Mouse (Mus musculus): ENCODE measurements around the gene Frat2. TPM values are rescaled to one million over a fixed set of nuclear protein-coding genes. Genes with fewer than 3 reads are reported as not detected.
A peak's percentile ranks its signal among the peaks of the same experiment; 100 is the strongest.

The Frat2 gene
- polyA plus RNA-seq, 1 experiment from 2014 or later = 4.5 TPM

GRCm38 (mm10) chr19:41818749-41819148 is 29.2 kb downstream of the Frat2 start:
- Histone ChIP-seq H3K4me2 (replicated peaks; ENCODE audit: low read depth) (no peak overlapping the region), H3K4me3 (ENCODE audit: low read depth, low read length) (no peak overlapping the region), H3K9ac (ENCODE audit: low read depth, low read length) (no peak overlapping the region), H3K27ac (ENCODE audit: low read depth, low read length) (no peak overlapping the region), H3K4me1 (replicated peaks; ENCODE audit: control insufficient read depth, insufficient read depth, low read length) (no peaks in the 10 kb centered on the region), H3K9me3 (ENCODE audit: control insufficient read depth) (no peaks in the 10 kb centered on the region), H3K36me3 (ENCODE audit: control insufficient read depth, insufficient read depth) (no peaks in the 10 kb centered on the region), H3K27me3 (replicated peaks; ENCODE audit: control insufficient read depth, insufficient read depth, low read length) (no peaks in the 10 kb centered on the region)
- TF ChIP-seq CTCF (IDR thresholded peaks at IDR 0.05; ENCODE audit: low read depth) = no peak
- ATAC-seq = no peak
- WGBS = 86% methylated on average over 4 of the region's 4 CpGs

DNA sequence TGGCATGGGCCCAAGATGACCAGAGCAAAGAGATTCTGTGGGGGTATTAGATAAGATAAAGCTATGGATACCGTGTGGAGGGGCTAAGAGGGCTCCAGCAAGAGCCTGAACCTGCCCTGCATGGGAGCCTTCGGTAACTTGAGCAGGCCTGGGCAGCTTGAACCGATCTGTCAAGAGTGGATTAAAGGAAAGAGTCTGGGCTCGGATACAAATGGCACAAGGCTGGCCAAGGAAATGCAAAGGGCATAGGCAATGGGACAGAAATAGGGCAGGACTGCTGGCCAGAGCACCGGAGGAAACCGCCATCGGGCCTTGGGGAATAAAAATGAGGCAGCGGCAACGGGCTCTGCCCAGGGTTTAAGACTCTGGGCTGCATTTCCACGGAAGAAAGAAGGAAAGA is 30.6 kb downstream of the Frat2 start:
- WGBS = 64% methylated on average over 10 of the region's 10 CpGs
- Histone ChIP-seq H3K36me3 (ENCODE audit: control insufficient read depth, insufficient read depth) (no peaks in the 10 kb centered on the region), H3K4me3 (ENCODE audit: low read depth, low read length) (no peak overlapping the region), H3K4me1 (replicated peaks; ENCODE audit: control insufficient read depth, insufficient read depth, low read length) (no peaks in the 10 kb centered on the region), H3K4me2 (replicated peaks; ENCODE audit: low read depth) (no peak overlapping the region), H3K9ac (ENCODE audit: low read depth, low read length) (no peak overlapping the region), H3K27ac (ENCODE audit: low read depth, low read length) (no peak overlapping the region), H3K27me3 (replicated peaks; ENCODE audit: control insufficient read depth, insufficient read depth, low read length) (no peaks in the 10 kb centered on the region), H3K9me3 (ENCODE audit: control insufficient read depth) (no peaks in the 10 kb centered on the region)
- ATAC-seq = no peak
- no peak for TF ChIP-seq CTCF (IDR thresholded peaks at IDR 0.05; ENCODE audit: low read depth)

- TF ChIP-seq CTCF (IDR thresholded peaks at IDR 0.05; ENCODE audit: low read depth) = no peak
- ATAC-seq = no peak
- WGBS = 56% methylated on average over 5 of the region's 5 CpGs
- Histone ChIP-seq H3K36me3 (ENCODE audit: control insufficient read depth, insufficient read depth) (no peaks in the 10 kb centered on the region), H3K27ac (ENCODE audit: low read depth, low read length) (no peak overlapping the region), H3K4me3 (ENCODE audit: low read depth, low read length) (no peak overlapping the region), H3K4me1 (replicated peaks; ENCODE audit: control insufficient read depth, insufficient read depth, low read length) (no peaks in the 10 kb centered on the region), H3K9ac (ENCODE audit: low read depth, low read length) (no peak overlapping the region), H3K27me3 (replicated peaks; ENCODE audit: control insufficient read depth, insufficient read depth, low read length) (no peaks in the 10 kb centered on the region), H3K4me2 (replicated peaks; ENCODE audit: low read depth) (no peak overlapping the region), H3K9me3 (ENCODE audit: control insufficient read depth) (no peaks in the 10 kb centered on the region)
Observed at GRCm38 (mm10) chr19:41816915-41817314, 31.0 kb downstream of the Frat2 start.

- H3K4me1 ChIP-seq (replicated peaks; ENCODE audit: control insufficient read depth, insufficient read depth, low read length) = no peaks in the 10 kb centered on the region
- H3K4me2 ChIP-seq (replicated peaks; ENCODE audit: low read depth) = no peak overlapping the region
- H3K27me3 ChIP-seq (replicated peaks; ENCODE audit: control insufficient read depth, insufficient read depth, low read length) = no peaks in the 10 kb centered on the region
- H3K36me3 ChIP-seq (ENCODE audit: control insufficient read depth, insufficient read depth) = no peaks in the 10 kb centered on the region
- WGBS = 27% methylated on average over 5 of the region's 5 CpGs
- no peak overlapping the region for H3K27ac ChIP-seq (ENCODE audit: low read depth, low read length)
- TF ChIP-seq CTCF (IDR thresholded peaks at IDR 0.05; ENCODE audit: low read depth) = no peak
- no peak overlapping the region for H3K9ac ChIP-seq (ENCODE audit: low read depth, low read length)
- H3K4me3 ChIP-seq (ENCODE audit: low read depth, low read length) = no peak overlapping the region
- no peaks in the 10 kb centered on the region for H3K9me3 ChIP-seq (ENCODE audit: control insufficient read depth)
- peak; percentile 77 for ATAC-seq
Observed at GRCm38 (mm10) chr19:41816410-41816809, 31.5 kb downstream of the Frat2 start.

- no peak overlapping the region for H3K4me2 ChIP-seq (replicated peaks; ENCODE audit: low read depth)
- no peak overlapping the region for H3K9ac ChIP-seq (ENCODE audit: low read depth, low read length)
- H3K36me3 ChIP-seq (ENCODE audit: control insufficient read depth, insufficient read depth) = no peaks in the 10 kb centered on the region
- H3K27ac ChIP-seq (ENCODE audit: low read depth, low read length) = no peak overlapping the region
- H3K4me3 ChIP-seq (ENCODE audit: low read depth, low read length) = no peak overlapping the region
- TF ChIP-seq CTCF (IDR thresholded peaks at IDR 0.05; ENCODE audit: low read depth) = no peak
- H3K27me3 ChIP-seq (replicated peaks; ENCODE audit: control insufficient read depth, insufficient read depth, low read length) = no peaks in the 10 kb centered on the region
- H3K4me1 ChIP-seq (replicated peaks; ENCODE audit: control insufficient read depth, insufficient read depth, low read length) = no peaks in the 10 kb centered on the region
- WGBS = 92% methylated on average over 4 of the region's 4 CpGs
- no peak for ATAC-seq
- no peaks in the 10 kb centered on the region for H3K9me3 ChIP-seq (ENCODE audit: control insufficient read depth)
Observed at GRCm38 (mm10) chr19:41813374-41813773, 34.6 kb downstream of the Frat2 start.

DNA sequence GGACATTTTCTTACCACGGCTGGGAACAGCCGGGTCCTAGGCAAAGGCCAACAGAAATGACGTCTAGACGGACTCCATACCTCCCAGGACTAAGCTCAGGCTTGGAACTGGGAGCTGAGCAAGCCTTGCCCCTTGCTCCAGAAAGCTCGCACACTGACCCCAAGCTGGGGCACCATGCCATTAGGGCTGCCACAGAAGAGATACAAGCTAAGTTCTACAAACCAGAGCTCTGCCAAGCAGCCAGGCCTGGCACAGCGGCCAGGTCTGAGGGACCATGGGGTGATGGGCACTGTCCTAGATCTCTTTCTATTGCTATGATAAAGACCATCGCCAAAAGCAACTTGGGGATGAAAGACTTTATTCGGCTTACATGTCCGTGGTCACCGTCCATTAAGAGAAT is 35.4 kb downstream of the Frat2 start:
- no peak for ATAC-seq
- H3K27ac ChIP-seq (ENCODE audit: low read depth, low read length) = no peak overlapping the region
- H3K4me3 ChIP-seq (ENCODE audit: low read depth, low read length) = no peak overlapping the region
- H3K9ac ChIP-seq (ENCODE audit: low read depth, low read length) = no peak overlapping the region
- no peak overlapping the region for H3K4me2 ChIP-seq (replicated peaks; ENCODE audit: low read depth)
- WGBS = 91% methylated on average over 10 of the region's 10 CpGs
- H3K27me3 ChIP-seq (replicated peaks; ENCODE audit: control insufficient read depth, insufficient read depth, low read length) = no peaks in the 10 kb centered on the region
- H3K4me1 ChIP-seq (replicated peaks; ENCODE audit: control insufficient read depth, insufficient read depth, low read length) = no peaks in the 10 kb centered on the region
- H3K9me3 ChIP-seq (ENCODE audit: control insufficient read depth) = no peaks in the 10 kb centered on the region
- no peaks in the 10 kb centered on the region for H3K36me3 ChIP-seq (ENCODE audit: control insufficient read depth, insufficient read depth)
- TF ChIP-seq CTCF (IDR thresholded peaks at IDR 0.05; ENCODE audit: low read depth) = no peak

DNA sequence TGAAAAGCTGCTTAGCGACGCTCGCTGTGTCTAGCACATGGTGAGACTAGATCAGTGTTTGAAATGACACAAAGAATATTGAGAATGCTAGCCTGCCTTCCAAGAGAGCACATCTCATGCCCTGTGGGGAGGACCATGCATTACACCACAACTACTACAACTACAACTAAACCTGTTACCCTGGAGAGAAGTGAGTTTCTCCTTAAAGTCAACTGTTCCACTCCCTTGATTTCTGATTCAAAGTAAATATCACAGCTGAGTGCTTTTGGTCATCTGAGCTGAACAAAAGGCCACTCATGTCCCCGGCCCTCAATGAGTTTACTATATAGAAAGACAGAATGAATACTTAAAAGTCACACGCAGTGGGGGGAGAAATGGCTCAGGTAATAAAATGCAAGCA is 37.9 kb downstream of the Frat2 start:
- WGBS = 86% methylated on average over 5 of the region's 5 CpGs

More for the DNA sequence above, 37.9 kb downstream of the Frat2 start:
- H3K27ac ChIP-seq (ENCODE audit: low read depth, low read length) = no peak overlapping the region
- H3K4me2 ChIP-seq (replicated peaks; ENCODE audit: low read depth) = no peak overlapping the region
- H3K4me1 ChIP-seq (replicated peaks; ENCODE audit: control insufficient read depth, insufficient read depth, low read length) = no peaks in the 10 kb centered on the region
- no peak overlapping the region for H3K4me3 ChIP-seq (ENCODE audit: low read depth, low read length)
- H3K9me3 ChIP-seq (ENCODE audit: control insufficient read depth) = no peaks in the 10 kb centered on the region
- no peaks in the 10 kb centered on the region for H3K36me3 ChIP-seq (ENCODE audit: control insufficient read depth, insufficient read depth)
- ATAC-seq = no peak
- H3K9ac ChIP-seq (ENCODE audit: low read depth, low read length) = no peak overlapping the region
- no peaks in the 10 kb centered on the region for H3K27me3 ChIP-seq (replicated peaks; ENCODE audit: control insufficient read depth, insufficient read depth, low read length)
- no peak for TF ChIP-seq CTCF (IDR thresholded peaks at IDR 0.05; ENCODE audit: low read depth)

Measured in intestine, postnatal 0 days (tissue).